Mouse (Mus musculus) MEL-GATA-1-ER (cell line): ENCODE data around the gene Agpat4.
"Not testable (repeated sequence)": the region's sequence is repeated elsewhere in the genome, so short reads cannot be mapped to it uniquely, and the experiment has no call there.

Experiments used
- DNase-seq: peaks from one replicate; pipeline ENCODE4 v3.0.0-alpha.2; 2012; ENCODE audit warnings: low read depth; ENCODE audit errors: extremely low read depth

The Agpat4 gene

DNA sequence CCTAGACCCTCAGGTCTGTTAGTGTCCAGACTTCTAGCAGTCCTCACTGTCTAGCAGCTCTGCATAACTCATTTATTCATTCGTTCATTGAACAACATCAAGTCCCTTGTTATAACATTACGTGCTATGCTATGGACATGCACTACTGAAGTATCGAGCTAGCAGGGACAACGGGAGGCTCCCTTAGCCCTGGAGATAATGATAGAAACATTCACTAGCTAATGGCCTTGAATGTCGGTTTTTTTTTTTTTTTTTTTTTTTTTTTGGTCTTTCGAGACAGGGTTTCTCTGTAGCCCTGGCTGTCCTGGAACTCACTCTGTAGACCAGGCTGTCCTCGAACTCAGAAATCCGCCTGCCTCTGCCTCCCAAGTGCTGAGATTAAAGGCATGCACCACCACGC lies 3.8 kb downstream of the Agpat4 start:
- not testable (repeated sequence) for DNase-seq

DNA sequence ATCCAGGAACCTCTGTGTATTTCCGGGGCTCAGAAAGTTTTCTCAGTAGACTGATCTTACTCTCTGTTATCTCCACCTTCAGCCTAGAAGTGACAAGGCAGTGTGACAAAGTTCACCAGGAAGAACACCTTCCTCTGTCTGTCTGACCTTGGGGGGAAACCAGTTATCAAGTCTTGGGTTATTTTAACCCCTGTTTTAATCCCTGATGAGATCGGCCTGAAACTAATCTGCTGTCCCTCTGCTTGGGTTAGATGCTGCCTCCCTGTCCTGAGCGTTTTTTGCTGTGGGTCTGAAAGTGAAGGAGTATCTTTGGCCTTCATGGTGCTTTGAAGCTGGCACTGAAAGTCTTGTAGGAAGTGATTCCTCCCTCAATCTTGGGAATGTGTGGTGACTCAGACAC lies 4.7 kb downstream of the Agpat4 start:
- no peak for DNase-seq

- DNase-seq: no peak
Observed at GRCm38 (mm10) chr17:12127056-12127455, 8.6 kb downstream of the Agpat4 start.

DNA sequence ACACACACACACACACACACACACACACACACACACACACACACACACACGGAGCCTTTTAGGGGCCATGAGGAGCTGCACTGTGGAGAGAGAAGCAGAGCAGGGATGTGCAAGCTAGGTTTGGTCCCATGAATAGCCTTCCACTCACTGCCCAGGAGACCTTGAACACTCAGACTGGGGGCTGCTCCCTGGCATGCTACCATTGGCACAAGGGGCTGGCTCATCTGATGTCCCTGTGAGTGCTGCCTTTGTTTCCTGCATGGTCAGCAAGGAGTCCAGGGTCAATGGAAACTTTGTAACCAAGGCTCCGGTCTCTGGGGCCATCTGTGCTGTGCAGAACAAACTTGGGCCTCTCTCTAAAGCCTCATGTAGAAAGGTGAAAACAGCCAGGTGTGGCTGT lies 10.5 kb downstream of the Agpat4 start:
- DNase-seq: no peak

- DNase-seq: no peak
Observed at GRCm38 (mm10) chr17:12131171-12131570, 12.7 kb downstream of the Agpat4 start.

DNA sequence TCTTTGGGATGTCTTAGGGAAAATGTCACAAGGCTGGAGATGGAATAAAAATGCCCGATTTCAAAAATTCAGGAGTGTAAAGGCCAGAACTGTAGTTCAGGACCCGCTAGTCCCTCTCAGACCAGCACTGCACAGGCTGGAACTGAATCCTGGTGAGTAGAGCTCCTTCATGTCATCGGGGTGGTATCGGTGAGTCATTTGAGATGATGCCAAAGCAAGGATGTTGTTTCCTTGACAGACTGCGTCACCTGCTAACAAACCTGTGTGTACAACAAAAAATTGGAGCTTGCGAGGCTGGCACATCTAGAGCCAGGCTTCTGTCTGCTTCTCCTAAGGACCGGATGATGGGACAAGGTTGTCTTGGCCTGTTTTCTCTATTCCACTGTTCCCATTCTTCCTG lies 13.1 kb downstream of the Agpat4 start:
- DNase-seq: no peak

GRCm38 (mm10) chr17:12132904-12133303 lies 14.4 kb downstream of the Agpat4 start:
- DNase-seq: no peak

DNA sequence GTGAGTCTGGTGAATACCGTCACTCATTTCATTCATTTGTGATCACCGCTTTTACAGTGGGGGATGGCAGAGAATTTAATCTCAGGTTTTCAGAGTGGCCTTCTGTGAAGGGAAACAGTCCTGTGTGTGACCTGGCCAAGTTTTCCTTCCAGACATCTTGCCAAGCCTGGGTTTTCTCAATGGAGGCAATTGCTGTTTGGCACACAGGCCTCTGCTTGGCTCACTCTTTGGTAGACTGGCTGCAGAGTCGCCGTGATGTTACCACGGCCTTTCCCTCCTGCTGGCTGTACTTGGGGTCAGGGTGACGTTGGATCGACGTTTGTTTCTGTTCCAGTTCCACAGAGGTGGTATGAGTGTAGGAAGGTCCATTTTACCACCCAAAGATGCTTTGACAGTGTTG lies 15.5 kb downstream of the Agpat4 start:
- no peak for DNase-seq

DNA sequence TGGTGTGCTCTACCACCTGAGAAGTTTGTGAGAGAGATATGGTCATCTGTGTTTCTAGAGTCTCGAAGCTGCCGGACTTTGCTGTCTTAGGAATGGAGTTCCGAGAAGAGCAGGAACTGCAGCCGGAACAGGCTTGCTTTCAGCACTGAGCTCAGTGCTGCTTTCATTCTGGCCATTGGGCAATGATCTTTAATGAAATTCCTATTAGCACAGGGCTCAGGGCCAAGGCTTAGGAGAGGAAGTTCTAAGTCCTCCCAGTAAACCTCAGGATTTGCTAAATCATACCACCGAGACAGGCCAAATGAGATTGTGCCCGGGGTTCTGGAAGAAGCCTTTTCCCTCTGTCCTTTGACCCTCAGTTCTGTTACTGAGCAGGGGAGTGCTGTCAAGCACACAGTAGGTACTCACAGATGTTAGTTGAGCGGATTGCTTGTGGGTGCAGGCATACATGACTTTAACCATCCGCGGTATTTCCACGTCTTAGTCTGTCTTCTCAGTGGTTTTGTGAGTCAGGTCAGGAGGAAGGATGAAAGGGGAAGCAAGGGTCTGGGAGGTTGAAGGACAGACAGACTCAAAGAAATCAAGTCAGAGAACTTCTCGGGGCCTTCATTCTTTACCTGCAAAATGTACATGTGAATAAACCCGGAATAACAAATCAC lies 16.6 kb downstream of the Agpat4 start:
- DNase-seq: no peak

- no peak for DNase-seq
Observed at GRCm38 (mm10) chr17:12138355-12138754, 19.9 kb downstream of the Agpat4 start.

DNA sequence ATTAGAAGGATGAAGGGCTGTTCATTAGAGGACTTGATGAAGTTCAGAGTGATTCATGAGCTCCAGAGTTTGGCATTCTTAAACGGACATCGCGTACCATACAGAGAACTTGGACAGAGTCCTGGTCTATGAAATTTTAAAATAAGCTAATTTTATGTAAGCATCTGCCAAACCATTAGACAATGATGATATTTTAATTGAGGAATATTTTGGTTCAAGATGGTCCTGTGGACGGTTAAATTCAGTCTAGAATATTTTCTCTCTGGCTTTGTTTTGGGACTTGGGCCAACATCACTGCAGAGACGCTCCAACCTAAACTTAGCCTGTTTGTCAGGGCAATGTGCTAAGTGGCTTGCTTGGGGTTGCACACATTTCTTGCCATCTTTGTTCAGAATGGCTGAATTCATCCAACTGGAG lies 25.5 kb downstream of the Agpat4 start:
- DNase-seq: no peak

- DNase-seq: no peak
Observed at GRCm38 (mm10) chr17:12146132-12146681, 27.7 kb downstream of the Agpat4 start.

- DNase-seq: no peak
Observed at GRCm38 (mm10) chr17:12147830-12148229, 29.3 kb downstream of the Agpat4 start.

DNA sequence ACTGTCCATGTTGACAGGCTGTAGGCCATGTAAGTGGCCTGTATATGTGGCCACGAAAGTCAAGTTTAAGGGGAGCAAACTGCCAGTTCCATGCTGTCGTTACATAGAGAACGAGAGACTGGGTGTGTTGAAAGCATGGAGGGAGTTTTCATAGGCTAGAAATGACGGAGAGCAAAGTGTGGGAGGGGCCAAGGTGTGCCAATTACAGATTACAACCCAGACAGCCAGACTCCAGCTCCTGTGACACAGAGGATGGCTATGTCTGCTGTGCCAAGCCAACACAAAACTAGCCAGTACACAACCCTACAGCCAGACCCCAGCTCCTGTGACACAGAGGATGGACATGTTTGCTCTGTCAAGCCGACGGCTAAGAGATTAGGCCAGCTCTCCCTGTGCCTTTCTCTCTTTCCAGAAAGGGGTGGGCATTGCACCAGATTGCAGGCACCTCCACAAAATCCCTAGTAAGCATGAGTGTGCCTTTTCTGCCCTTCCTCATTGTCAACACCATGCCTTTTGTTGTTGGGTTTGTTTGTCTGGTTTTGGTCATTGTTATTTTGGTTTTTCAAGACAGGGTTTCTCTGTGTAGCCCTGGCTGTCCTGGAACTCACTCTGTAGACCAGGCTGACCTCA lies 30.8 kb downstream of the Agpat4 start:
- DNase-seq: no peak

DNA sequence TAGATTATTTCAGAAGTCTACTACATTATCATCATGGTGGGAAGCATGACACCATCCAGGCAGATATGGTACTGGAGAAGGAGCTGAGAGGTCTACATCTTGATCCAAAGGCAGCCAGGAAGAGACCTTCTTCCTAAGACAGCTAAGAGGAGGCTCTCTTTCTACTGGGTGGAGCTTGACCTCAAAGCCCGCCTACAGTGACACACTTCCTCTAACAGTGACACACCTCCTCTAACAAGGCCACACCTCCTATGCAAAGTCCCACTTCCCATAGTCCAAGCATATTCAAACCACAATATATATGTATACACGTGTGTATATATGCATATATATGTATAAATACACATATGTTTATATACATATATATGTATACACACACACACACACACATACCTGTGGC lies 32.5 kb downstream of the Agpat4 start:
- peak; percentile 6 for DNase-seq

GRCm38 (mm10) chr17:12154260-12154659 lies 35.8 kb downstream of the Agpat4 start:
- no peak for DNase-seq

- DNase-seq: no peak
Observed at GRCm38 (mm10) chr17:12155236-12155635, 36.7 kb downstream of the Agpat4 start.

DNA sequence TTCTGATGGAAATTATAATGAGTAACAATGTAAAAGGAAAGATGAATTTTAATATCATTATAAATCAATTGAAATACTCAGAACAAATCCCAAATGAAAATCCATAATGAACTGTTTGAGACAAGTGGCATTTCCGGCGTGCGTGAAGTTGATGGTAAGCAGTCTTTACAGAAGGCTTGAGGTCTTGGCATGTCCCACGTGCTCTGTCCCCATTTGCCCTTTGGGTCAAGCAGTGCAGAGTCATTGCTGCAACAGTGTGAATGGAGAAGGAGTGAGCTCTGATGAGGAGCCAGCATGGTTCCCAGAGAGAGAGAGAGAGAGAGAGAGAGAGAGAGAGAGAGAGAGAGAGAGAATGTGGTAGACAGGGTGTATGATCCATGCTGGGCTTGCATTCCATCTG lies 37.4 kb downstream of the Agpat4 start:
- no peak for DNase-seq

DNA sequence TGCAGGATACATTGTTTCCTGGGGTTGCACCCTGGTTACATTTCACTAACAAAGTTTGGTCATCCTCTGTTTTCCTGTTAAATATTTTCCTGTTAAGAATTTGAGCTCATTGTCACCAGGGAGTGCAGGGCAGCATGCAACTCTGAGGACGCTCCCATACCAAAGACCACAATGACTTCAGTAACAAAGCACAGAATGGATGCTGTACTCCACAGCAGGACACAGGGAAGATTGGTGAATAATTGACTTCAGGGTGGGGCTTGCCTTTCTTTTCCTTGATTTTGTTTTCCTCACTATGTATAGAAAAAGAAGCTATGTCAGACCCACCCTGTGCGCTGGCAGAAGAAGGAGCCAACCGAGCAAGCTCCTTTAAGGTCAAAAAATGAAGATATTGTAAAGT lies 38.2 kb downstream of the Agpat4 start:
- no peak for DNase-seq

DNA sequence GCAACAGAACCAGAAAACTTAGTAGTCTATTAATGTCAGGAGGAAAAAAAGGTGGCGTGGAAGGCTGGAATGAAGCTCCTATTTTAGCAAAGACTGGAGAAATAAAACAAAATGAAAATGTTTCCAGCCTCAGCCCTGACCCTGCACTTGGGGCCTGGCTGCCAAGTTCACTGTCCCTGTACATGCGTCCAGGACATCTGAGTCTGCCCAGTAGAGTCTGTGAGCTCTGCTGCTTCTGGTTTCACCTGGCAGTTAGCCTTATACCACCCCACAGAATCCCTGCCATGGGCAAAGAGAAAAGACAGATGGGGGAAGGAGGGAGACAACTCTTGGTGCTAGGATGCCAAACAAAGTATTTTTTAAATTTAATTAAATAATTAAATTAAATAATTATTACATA lies 38.7 kb downstream of the Agpat4 start:
- DNase-seq: no peak

DNA sequence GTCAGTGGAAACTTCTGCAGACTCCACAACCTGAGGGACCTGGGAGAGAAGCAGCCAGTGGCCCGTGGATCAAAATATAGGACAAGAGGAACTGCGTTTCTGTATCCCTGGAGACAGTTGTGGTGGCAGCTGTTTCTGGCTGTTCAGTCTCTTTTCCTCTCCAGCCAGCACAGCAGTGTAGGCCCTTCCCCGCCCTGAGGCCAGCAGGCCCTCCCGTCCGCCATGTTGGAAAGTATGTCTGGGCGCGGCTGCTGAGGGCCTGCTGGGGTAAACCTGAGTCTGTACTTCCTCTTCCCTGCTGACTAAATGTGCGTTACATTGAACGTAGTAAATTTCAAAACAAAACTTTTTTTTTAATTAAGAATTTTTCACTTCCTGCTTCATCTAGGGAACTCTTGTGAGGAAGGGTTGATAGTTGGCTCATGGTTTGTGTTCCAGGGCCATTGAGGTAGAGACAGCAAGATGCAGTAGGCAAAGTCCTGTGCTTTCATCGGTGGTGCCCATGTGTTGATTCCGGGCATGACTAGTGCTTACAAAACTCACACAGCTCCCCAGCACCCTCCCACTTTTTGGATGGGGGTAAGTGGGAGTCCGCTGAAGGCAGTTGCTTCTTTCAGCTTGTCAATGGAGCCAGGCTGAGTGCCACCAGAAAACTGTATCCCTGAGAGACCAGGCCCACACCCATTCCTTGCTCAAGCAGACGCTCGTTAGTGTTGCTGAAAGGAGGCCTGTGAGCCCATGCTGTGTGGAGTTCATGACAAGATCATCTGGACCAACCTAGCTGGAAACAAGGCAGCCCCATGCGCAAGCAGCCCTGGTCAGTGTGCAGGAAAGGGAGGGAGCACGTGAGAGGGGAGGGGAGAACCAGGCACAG lies 40.9 kb downstream of the Agpat4 start:
- no peak for DNase-seq

GRCm38 (mm10) chr17:12160061-12160421 lies 41.5 kb downstream of the Agpat4 start:
- no peak for DNase-seq
